Mouse (Mus musculus) embryonic fibroblast, embryonic 13.5 days (primary cell): ENCODE results near the gene Mylpf.

Source experiments
- CTCF ChIP-seq: IDR thresholded peaks from 2 replicates; pipeline ENCODE4 v1.5.1; 2011; ENCODE audit warnings: mild to moderate bottlenecking, control low read depth, low read length, moderate library complexity, borderline replicate concordance; ENCODE audit not compliant: insufficient read depth
- POLR2A ChIP-seq: IDR thresholded peaks from 2 replicates; pipeline ENCODE4 v1.6.1; 2011; ENCODE audit warnings: low read depth, mild to moderate bottlenecking, control low read depth, low read length, moderate library complexity

DNA sequence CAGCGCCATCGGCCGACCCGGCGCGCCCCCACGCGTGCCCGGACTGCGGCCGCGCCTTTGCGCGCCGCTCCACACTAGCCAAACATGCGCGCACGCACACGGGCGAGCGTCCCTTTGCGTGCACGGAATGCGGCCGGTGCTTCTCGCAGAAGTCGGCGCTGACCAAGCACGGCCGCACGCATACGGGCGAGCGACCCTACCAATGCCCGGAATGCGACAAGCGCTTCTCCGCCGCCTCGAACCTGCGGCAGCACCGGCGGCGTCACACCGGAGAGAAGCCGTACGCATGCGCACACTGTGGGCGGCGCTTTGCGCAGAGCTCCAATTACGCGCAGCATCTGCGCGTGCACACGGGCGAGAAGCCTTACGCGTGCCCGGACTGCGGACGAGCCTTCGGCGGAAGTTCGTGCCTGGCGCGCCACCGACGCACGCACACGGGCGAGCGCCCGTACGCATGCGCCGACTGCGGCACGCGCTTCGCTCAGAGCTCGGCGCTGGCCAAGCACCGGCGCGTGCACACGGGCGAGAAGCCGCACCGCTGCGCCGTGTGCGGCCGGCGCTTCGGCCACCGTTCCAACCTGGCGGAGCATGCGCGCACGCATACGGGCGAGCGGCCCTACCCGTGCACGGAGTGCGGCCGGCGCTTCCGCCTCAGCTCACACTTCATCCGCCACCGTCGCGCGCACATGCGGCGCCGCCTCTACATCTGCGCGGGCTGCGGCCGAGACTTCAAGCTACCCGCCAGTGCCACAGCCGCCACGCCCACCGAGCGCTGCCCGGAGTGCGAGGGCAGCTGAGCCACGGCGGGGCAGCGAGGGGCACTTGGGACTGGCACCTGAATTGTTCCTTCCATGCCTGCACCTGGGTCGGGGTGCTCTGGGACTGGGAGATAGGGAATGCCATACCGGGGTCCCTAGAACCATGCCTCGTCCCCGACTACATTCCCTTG is 45.4 kb downstream of the Mylpf start:
- TF ChIP-seq POLR2A = peak; percentile 34; the same call in 1 of the 2 replicates
- no peak for TF ChIP-seq CTCF
